Mouse (Mus musculus): Measurements from ENCODE around the gene Clstn1.

DNA sequence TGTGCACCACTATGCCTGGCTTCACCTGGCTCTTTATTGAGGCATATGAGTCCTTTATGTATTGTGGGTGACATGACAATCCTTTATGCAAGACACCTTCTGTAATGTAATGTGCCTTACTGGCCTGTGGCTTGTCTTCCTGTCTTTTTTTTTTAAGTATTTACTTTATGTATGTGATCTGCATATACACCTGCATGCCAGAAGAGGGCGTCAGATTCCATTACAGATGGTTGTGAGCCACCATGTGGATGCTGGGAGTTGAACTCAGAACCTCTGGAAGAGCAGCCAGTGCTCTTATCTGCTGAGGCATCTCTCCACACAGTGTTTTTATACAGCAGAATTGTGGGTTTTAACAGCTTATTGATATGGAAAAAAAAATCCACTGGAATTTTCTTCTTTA, 17.6 kb downstream of the Clstn1 start:
- TF ChIP-seq MAX (IDR thresholded peaks at IDR 0.05; ENCODE audit: low read depth) (no peak), TCF12 (IDR thresholded peaks at IDR 0.05; ENCODE audit: insufficient read depth, poor library complexity, severe bottlenecking) (no peak), USF1 (IDR thresholded peaks at IDR 0.05; ENCODE audit: low read depth) (no peak), E2F4 (IDR thresholded peaks at IDR 0.05; ENCODE audit: insufficient read depth) (no peak), POLR2A (IDR thresholded peaks at IDR 0.05; ENCODE audit: insufficient read length, low read depth) (no peak), POLR2AphosphoS2 (IDR thresholded peaks at IDR 0.05; ENCODE audit: insufficient read length, low read depth) (no peak), MYOD1 (IDR thresholded peaks at IDR 0.05; ENCODE audit: control insufficient read depth in 1 of 3, insufficient read length in 2 of 3, low read depth in 2 of 3) (no peak), CEBPB (IDR thresholded peaks at IDR 0.05; ENCODE audit: insufficient read depth, poor library complexity, severe bottlenecking) (no peak)

Measured in myocyte (in vitro differentiated cells).